Mouse (Mus musculus) embryonic facial prominence, embryonic 10.5 days (tissue): ENCODE measurements around the gene Tmem94. TPM values are rescaled to one million over a fixed set of nuclear protein-coding genes. Genes with fewer than 3 reads are reported as not detected.

Experiments used
- DNase-seq: peaks from one replicate; pipeline ENCODE4 v3.0.0-alpha.2; 2017; ENCODE audit warnings: low spot score
- H3K27ac ChIP-seq: fragments of 300-500 bp; sonication (generic); replicated peaks from 2 replicates; pipeline ENCODE4 v1.5.1; 2016; ENCODE audit warnings: mild to moderate bottlenecking
- H3K27me3 ChIP-seq: fragments of 300-500 bp; sonication (generic); replicated peaks from 2 replicates; pipeline ENCODE4 v1.6.1; 2016; ENCODE audit warnings: low read depth, mild to moderate bottlenecking; ENCODE audit not compliant: poor library complexity, severe bottlenecking
- H3K36me3 ChIP-seq: fragments of 300-500 bp; sonication (generic); replicated peaks from 2 replicates; pipeline ENCODE4 v1.6.1; 2016; ENCODE audit warnings: mild to moderate bottlenecking, moderate library complexity
- H3K4me1 ChIP-seq: fragments of 300-500 bp; sonication (generic); 2 replicates; pipeline ENCODE4 v1.6.1; 2016
- H3K4me3 ChIP-seq: fragments of 300-500 bp; sonication (generic); 2 replicates; pipeline ENCODE4 v1.5.1; 2016; ENCODE audit warnings: mild to moderate bottlenecking, moderate library complexity
- H3K9me3 ChIP-seq: fragments of 300-500 bp; sonication (generic); 2 replicates; pipeline ENCODE4 v1.6.1; 2016; ENCODE audit warnings: mild to moderate bottlenecking
- WGBS: fragments of 180-500 bp; shearing (Covaris S2); methylation state at CpG from one replicate; pipeline ENCODE4 v1.1.7; 2016; 5-methylcytosine and 5-hydroxymethylcytosine counted together
- polyA plus RNA-seq: library from polyadenylated mRNA; unstranded; fragments of >200 nt; fragmentation: Nextera tagmentation; extraction: Ambion mirVana; gene quantifications from 2 replicates; pipeline ENCODE4 v1.2.1, GENCODE M21; 2016

The Tmem94 gene
- polyA plus RNA-seq, 1 experiment from 2014 or later: 34.6 TPM

DNA sequence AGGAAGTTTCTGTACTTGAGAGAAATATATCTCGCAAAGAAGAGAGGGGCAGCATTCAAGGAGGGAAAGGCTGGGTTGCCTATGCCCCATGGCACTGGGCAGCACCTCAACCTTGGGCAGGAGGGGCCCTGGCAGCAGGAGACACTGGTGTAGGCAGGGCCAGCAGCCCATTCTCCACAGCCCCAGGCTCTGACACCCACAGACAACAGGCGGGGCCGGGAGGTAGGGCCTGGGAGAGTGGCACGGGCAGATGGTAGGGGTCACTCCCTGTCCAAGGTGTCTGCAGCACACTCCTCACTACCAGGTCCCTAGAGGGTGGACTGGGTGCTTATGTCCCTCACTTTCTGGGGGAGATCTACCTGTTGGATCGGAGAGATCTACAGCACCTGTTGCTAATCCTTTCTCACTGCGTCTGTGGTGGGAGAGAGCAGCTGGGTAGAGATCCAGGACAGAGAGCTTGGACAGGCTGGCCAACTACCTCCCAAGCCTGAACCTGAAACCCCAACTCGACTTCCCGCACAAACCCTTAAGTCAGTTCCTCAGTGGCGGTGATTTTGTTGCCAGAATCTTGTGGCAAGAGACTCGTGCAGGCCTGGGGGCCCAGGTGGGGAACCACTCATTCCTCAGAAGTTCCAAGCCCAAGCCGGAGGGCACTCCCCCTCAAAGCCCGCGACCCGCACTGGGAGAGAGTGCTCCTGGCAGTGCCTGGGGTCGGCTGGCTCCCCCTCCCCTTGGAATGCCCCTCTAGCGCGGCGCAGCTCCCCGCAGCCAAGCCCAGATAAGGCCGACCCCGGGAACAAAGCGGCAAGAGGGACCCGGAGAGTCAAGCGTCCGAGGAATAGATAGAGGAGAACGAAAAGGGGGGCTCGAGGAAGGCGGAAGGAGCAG, 47.5 kb downstream of the Tmem94 start:
- Histone ChIP-seq H3K4me1 (peaks cover 75% of the 10 kb centered on the region), H3K36me3 (peaks cover 53% of the 10 kb centered on the region), H3K9me3 (no peaks in the 10 kb centered on the region), H3K27me3 (no peaks in the 10 kb centered on the region), H3K4me3 (peak overlapping the region; percentile 74), H3K27ac (peak overlapping the region; percentile 88)
- WGBS: 3% methylated on average over 28 of the region's 28 CpGs
- DNase-seq: peak; percentile 73

DNA sequence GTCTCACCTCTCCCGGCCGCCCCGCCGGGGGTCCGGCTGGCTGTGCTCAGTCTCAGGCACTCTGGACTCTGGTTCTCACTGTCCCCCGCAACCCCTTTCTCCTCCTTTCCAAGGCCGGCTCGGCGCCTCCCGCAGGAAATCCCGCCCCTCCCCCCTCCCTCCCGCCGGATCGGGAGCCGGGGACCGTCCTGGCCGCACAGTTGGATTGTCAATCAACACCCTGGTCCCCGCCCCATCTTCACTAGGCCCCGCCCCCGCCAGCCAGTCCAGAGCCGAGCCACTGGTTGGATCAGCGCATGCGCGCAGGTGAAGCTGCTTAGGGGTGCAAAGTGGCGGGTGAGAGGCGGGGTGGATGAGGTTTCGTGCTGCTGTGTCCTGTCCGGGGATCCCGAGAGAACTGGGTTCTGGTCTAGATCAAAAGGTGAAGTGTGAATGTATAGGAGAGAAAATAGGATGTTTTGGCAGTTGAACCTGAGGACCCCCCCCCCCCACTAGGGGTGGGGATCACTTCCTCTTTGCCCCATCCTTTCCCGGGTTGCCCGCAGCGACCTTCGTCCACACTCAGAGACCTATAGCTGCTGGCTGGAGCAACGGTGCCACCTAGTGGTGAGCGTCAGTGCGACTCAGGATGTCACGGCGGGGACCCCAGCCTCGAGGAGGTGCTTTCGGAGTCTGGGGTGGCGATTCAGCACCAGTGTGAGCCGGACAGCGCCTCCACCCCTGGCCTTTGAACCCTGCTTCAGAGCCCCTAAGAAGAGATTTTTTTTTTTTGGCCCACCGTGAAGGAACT, 48.5 kb downstream of the Tmem94 start, which contains the start of gene Caskin2:
TSS of gene Caskin2 (minus strand) at position 133 of the 790 bp plus-strand sequence.
- peaks cover 51% of the 10 kb centered on the region for H3K36me3 ChIP-seq
- H3K4me1 ChIP-seq: peaks cover 66% of the 10 kb centered on the region

DNA sequence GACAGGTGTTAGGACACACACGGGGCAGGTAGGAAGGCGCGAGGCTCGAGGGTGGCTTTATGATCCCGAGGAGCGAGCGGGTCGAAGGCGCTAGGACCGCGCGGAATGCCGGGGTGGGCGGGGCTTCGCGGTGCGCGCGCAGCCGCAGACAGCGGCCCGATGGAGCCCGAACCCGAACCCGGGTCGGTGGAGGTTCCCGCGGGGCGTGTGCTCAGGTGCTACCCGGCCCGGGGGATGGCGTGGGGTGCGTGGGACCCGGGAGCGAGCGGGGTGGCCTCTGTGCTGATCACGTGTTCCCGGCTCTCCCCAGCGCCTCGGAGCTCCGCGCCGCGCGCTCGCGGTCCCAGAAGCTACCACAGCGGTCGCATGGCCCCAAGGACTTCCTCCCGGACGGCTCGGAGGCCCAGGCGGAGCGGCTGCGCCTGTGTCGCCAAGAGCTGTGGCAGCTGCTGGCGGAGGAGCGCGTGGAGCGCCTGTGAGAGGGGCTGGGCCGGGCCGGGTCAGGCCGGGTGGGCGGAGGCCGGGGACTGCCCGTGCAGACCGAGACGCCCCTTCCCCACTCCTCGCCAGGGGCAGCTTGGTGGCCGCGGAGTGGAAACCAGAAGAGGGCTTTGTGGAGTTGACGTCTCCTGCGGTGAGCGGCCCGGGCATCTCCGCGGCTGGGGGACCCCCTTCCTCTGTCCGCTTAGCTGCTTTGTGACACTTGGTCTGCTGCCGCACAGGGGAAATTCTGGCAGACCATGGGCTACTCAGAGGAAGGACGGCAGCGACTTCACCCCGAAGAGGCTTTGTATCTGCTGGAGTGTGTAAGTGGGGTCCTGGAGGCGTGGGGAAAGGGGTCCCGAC, 49.6 kb downstream of the Tmem94 start, which contains the start of gene Tsen54:
TSS of gene Tsen54 (plus strand) at position 120 of the 846 bp plus-strand sequence.
- peak within 1 kb of the TSS; percentile 74 for H3K4me3 ChIP-seq
- H3K4me1 ChIP-seq: peaks cover 55% of the 10 kb centered on the region
- DNase-seq: peak; percentile 91
- no peaks in the 10 kb centered on the region for H3K27me3 ChIP-seq
- H3K9me3 ChIP-seq: no peaks in the 10 kb centered on the region
- WGBS: under 1% methylated on average over 84 of the region's 84 CpGs
- H3K27ac ChIP-seq: peak within 1 kb of the TSS; percentile 88
- peaks cover 49% of the 10 kb centered on the region for H3K36me3 ChIP-seq

More for the DNA sequence above, 48.5 kb downstream of the Tmem94 start, which contains the start of gene Caskin2:
- Histone ChIP-seq H3K27ac (peak within 1 kb of the TSS; percentile 88), H3K27me3 (no peaks in the 10 kb centered on the region), H3K9me3 (no peaks in the 10 kb centered on the region), H3K4me3 (peak within 1 kb of the TSS; percentile 74)
- DNase-seq: peak; percentile 100
- under 1% methylated on average over 44 of the region's 44 CpGs for WGBS

DNA sequence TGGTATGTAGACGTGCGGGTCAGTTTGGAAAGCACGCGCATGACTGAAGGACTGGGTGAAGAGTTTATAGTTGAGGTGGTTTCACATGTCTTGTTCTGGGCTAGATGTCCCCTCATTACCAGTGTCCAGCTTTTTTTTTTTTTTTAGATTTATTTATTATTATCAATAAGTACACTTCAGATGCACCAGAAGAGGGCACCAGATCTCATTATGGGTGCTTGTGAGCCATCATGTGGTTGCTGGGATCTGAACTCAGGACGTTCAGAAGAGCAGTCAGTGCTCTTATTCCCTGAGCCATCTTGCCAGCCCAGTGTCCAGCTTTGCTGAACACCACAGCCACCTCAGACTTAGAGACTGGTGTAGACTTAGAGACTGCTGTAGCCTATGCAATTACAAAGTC, 52.1 kb downstream of the Tmem94 start:
- 90% methylated on average over 5 of the region's 5 CpGs for WGBS

DNA sequence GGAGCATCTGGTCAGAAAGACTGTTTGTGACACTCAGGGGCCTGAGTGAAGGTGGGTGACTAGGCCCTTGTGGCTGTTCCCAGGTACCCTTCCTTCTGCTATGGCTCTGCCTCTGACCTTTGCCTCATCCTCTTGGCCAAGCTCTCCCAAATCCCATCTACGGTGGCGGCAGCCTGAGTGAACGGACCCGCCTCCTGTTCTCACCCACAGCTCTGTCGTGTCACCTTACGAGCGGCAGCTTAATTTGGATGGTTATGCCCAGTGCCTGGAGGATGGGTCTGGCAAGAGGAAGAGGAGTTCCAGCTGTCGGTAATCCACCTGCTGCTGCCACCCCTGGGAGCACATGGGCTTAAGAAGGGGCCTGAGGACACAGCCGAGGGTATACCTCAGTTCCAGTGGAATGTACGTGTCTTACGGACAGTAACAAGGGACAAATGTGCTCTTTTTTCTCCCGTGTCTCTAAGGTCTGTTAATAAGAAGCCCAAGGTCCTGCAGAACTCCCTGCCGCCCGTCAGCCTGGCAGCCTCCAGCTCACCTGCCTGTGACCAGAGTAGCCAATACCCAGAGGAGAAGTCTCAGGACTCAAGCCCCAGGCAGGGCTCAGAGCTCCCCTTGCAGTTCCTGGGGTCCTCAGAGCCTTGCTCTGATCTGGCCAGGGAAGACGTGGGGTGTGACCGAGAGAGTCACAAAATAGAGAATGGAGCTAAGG, 54.8 kb downstream of the Tmem94 start:
- peaks cover 57% of the 10 kb centered on the region for H3K36me3 ChIP-seq
- no peak overlapping the region for H3K4me3 ChIP-seq
- peaks cover 33% of the 10 kb centered on the region for H3K4me1 ChIP-seq
- 89% methylated on average over 16 of the region's 16 CpGs for WGBS
- H3K27ac ChIP-seq: no peak overlapping the region
- no peaks in the 10 kb centered on the region for H3K9me3 ChIP-seq
- DNase-seq: no peak
- H3K27me3 ChIP-seq: peaks cover 31% of the 10 kb centered on the region

More for the DNA sequence above, 52.1 kb downstream of the Tmem94 start:
- H3K4me3 ChIP-seq: no peak overlapping the region
- DNase-seq: no peak
- peaks cover 3% of the 10 kb centered on the region for H3K27me3 ChIP-seq
- H3K4me1 ChIP-seq: peaks cover 30% of the 10 kb centered on the region
- H3K9me3 ChIP-seq: no peaks in the 10 kb centered on the region
- H3K36me3 ChIP-seq: peaks cover 51% of the 10 kb centered on the region
- no peak overlapping the region for H3K27ac ChIP-seq

DNA sequence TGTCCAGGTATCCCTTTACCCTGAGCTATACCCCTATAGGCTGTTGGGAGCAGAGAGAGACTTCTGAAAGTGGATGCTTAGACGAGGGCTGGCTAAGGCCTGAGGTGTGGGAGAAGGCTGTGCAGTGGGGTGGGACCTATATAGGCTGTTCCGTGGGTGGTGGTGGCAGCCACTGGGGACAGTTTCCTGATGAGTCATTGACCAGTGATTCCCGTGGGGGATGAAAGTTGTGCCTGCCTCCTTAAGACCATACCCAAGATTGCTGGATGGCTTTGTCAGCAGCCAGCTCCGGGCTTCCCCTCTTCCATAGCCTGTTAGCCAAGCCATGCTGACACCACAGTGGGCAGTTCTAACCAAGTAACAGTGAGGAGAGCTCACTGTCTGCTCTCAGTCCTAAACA, 55.8 kb downstream of the Tmem94 start:
- no peak for DNase-seq
- 80% methylated on average over 4 of the region's 4 CpGs for WGBS
- peaks cover 40% of the 10 kb centered on the region for H3K27me3 ChIP-seq

DNA sequence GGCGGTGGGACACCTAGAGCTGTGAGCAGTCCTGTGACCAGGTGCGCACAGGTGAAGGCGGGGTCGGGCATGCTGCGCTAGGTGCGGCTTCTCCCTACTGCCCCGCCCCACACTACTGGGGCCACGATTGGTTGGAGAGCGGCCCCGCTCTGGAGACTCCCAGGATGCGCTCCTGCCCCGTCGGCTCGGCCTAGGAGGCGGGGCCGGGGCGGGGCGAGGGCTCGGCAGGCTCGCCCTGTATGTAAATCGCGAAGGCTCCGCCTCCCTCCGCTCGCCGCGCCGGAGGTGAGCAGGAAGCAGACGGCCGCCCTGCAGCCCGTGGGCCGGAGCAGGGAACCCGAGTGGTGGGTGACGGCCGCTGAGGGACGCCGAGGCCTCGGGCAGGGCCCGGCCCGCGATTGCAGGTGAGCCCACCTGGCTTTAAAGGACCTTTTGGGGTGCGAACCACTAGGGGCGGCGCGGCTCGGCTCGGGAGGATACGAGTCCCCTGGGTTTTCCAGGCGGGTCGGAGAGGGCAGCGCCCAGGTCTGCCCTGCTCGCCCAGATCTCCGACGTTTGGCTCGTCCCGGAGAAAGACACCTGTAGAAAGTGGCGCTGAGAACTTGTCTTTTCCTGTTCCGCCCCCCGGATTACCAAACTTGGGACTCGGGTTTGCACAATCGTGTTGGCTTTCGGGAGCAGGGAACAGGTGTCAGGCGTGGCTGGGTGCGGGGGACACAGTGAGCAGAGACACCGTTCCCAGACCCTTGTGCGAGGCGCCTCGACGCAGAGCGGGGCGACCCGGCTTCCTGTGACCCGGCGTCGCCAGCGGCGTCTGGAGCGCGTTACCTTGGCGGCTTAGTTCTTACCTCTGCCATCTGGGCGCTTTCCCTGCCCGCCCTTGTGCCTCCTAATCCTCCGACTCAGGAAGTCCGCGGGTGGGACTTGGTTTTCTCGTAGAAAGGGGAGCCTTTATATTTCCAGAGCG, 58.8 kb downstream of the Tmem94 start, which contains the start of gene Llgl2:
TSS of gene Llgl2 (plus strand) at position 276 of the 967 bp plus-strand sequence.
- Histone ChIP-seq H3K36me3 (peaks cover 36% of the 10 kb centered on the region), H3K27ac (peak within 1 kb of the TSS; percentile 77), H3K9me3 (no peaks in the 10 kb centered on the region), H3K27me3 (peaks cover 69% of the 10 kb centered on the region), H3K4me1 (peaks cover 38% of the 10 kb centered on the region), H3K4me3 (peak within 1 kb of the TSS; percentile 79)
- under 1% methylated on average over 87 of the region's 87 CpGs for WGBS
- peak; percentile 93 for DNase-seq

More for the DNA sequence above, 55.8 kb downstream of the Tmem94 start:
- Histone ChIP-seq H3K27ac (no peak overlapping the region), H3K4me1 (peaks cover 24% of the 10 kb centered on the region), H3K4me3 (no peak overlapping the region), H3K36me3 (peaks cover 57% of the 10 kb centered on the region), H3K9me3 (no peaks in the 10 kb centered on the region)

DNA sequence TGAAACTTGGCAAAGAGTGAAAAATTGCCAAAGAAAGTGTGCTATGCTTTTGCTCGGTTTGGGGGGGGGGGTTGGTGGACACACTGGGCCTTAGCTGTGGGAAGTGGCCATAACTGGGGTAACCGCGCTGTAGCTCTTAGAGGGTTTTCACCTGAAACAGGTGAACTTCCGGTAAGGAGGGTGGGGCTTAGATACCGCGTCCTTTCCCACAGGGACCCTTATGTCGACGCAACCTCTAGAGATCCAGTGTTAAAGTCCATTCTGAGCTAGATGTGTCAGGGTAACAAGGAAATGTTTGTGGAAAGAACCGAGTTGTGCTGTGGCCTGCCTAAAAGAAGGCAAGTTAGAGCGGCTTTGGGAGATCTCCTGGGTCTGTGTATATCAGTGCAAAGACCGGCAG, 59.6 kb downstream of the Tmem94 start:
- 14% methylated on average over 11 of the region's 11 CpGs for WGBS
- Histone ChIP-seq H3K4me1 (peaks cover 46% of the 10 kb centered on the region), H3K27me3 (peaks cover 77% of the 10 kb centered on the region), H3K36me3 (peaks cover 30% of the 10 kb centered on the region), H3K9me3 (no peaks in the 10 kb centered on the region), H3K27ac (no peak overlapping the region), H3K4me3 (peak overlapping the region; percentile 79)
- no peak for DNase-seq

DNA sequence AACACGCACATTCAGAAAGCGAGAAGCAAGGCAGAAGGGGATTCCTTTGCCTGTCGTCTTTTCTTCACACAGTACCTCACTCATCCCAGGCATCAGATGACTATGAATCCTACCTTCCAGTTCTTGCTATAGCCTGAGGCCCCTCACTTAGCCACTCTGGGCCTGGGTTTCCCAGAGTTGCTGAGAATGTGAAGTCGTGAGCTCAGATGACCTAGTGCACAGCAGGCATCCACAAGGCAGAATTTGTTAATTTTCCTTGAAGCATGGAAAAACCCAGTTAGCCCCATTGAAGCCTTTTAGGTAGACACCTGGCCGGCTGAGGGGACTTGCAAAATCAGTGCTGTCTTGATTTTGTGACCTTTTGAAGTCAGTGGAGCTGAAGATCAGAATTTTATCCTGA, 61.3 kb downstream of the Tmem94 start:
- WGBS: 47% methylated on average over 5 of the region's 5 CpGs
- Histone ChIP-seq H3K27ac (no peak overlapping the region), H3K9me3 (no peaks in the 10 kb centered on the region), H3K36me3 (peaks cover 14% of the 10 kb centered on the region), H3K4me3 (0 out of 2 replicates have a peak overlapping the region, but pooled peaks have one; percentile 5), H3K4me1 (peaks cover 62% of the 10 kb centered on the region), H3K27me3 (peaks cover 94% of the 10 kb centered on the region)
- DNase-seq: no peak

DNA sequence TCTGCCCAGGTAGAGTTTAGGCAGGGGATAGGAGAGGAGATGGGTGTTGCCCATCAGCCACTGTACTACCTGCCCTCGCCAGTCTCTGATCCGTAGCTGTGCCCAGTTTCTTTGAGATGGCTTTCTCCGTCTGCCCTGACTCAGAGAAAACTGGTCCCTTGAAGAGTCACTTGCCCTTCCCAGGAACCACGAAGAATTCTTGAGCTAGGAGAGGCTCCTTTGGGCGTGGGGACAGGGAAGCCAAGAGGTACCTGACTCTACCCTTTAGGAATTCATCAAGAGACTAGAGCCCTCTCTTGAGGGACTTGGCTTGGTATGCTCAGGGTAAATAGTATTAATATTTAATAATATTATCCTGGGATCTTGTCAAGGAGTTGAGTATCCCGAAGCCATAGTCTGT, 62.4 kb downstream of the Tmem94 start:
- H3K4me1 ChIP-seq: peaks cover 74% of the 10 kb centered on the region
- DNase-seq: no peak
- no peaks in the 10 kb centered on the region for H3K9me3 ChIP-seq
- peaks cover 2% of the 10 kb centered on the region for H3K36me3 ChIP-seq
- no peak overlapping the region for H3K4me3 ChIP-seq
- WGBS: 86% methylated on average over 6 of the region's 6 CpGs
- no peak overlapping the region for H3K27ac ChIP-seq
- H3K27me3 ChIP-seq: peaks cover 96% of the 10 kb centered on the region
